Mouse (Mus musculus) heart, embryonic 16.5 days (tissue): Measurements from ENCODE around the gene Fgf22. TPM values are rescaled to one million over a fixed set of nuclear protein-coding genes. Genes with fewer than 3 reads are reported as not detected.

Experiments used
- ATAC-seq: fragments of 200-750 bp; cut with Nextera tagmentation; replicated peaks from 2 replicates; pipeline ENCODE4 v1.8.0; 2017; ENCODE audit warnings: moderate number of reproducible peaks; ENCODE audit not compliant: insufficient read depth, low FRiP score; ENCODE audit errors: extremely low read depth
- H3K27ac ChIP-seq: fragments of 300-500 bp; sonication (generic); 2 replicates; pipeline ENCODE4 v1.5.1; 2014; ENCODE audit warnings: mild to moderate bottlenecking, low read length, control low read depth, moderate library complexity
- H3K27me3 ChIP-seq: fragments of 300-500 bp; sonication (generic); 2 replicates; pipeline ENCODE4 v1.6.1; 2014; ENCODE audit warnings: low read length, mixed read lengths; ENCODE audit not compliant: control insufficient read depth, insufficient read depth
- H3K36me3 ChIP-seq: fragments of 300-500 bp; sonication (generic); 2 replicates; pipeline ENCODE4 v1.6.1; 2014; ENCODE audit not compliant: control insufficient read depth, insufficient read depth
- H3K4me1 ChIP-seq: fragments of 300-500 bp; sonication (generic); 2 replicates; pipeline ENCODE4 v1.6.1; 2014; ENCODE audit warnings: low read length, mixed read lengths; ENCODE audit not compliant: control insufficient read depth, insufficient read depth
- H3K4me2 ChIP-seq: fragments of 300-500 bp; sonication (generic); 2 replicates; pipeline ENCODE4 v1.6.1; 2014; ENCODE audit warnings: low read depth, mild to moderate bottlenecking, control low read depth, low read length
- H3K4me3 ChIP-seq: fragments of 300-500 bp; sonication (generic); 2 replicates; pipeline ENCODE4 v1.5.1; 2014; ENCODE audit warnings: mild to moderate bottlenecking, control low read depth, low read length
- H3K9ac ChIP-seq: fragments of 300-500 bp; sonication (generic); 2 replicates; pipeline ENCODE4 v1.6.1; 2014; ENCODE audit warnings: low read length, control low read depth
- H3K9me3 ChIP-seq: fragments of 300-500 bp; sonication (generic); replicated peaks from 2 replicates; pipeline ENCODE4 v1.6.1; 2016; ENCODE audit warnings: low read length; ENCODE audit not compliant: control insufficient read depth
- WGBS: fragments of 180-500 bp; shearing (Covaris S2); extraction: QIAGEN DNeasy Blood & Tissue Kit; methylation state at CpG from one replicate; pipeline ENCODE4 v1.1.7; 2014; 5-methylcytosine and 5-hydroxymethylcytosine counted together
- polyA plus RNA-seq: library from polyadenylated mRNA; unstranded; fragments of >200 nt; fragmentation: Nextera tagmentation; extraction: Ambion mirVana; gene quantifications from 2 replicates; pipeline ENCODE4 v1.2.1, GENCODE M21; 2015

Gene Fgf22
- polyA plus RNA-seq, 1 experiment from 2014 or later: 0.13 TPM

- 9% methylated on average over 40 of the region's 40 CpGs for WGBS
- Histone ChIP-seq H3K27me3 (no peaks in the 10 kb centered on the region), H3K36me3 (no peaks in the 10 kb centered on the region), H3K9ac (peak overlapping the region; percentile 99), H3K4me2 (peak overlapping the region; percentile 97), H3K4me3 (peak overlapping the region; percentile 93), H3K4me1 (peaks cover 44% of the 10 kb centered on the region), H3K27ac (peak overlapping the region; percentile 93), H3K9me3 (0 out of 2 replicates have a peak, but pooled peaks cover 2% of the 10 kb centered on the region)
- peak; percentile 66 for ATAC-seq
Observed at GRCm38 (mm10) chr10:79767372-79768244, 12.7 kb downstream of the Fgf22 start.

- H3K4me2 ChIP-seq: no peak overlapping the region
- H3K36me3 ChIP-seq: no peaks in the 10 kb centered on the region
- no peak overlapping the region for H3K4me3 ChIP-seq
- no peak overlapping the region for H3K27ac ChIP-seq
- ATAC-seq: no peak
- no peaks in the 10 kb centered on the region for H3K27me3 ChIP-seq
- H3K9me3 ChIP-seq: 0 out of 2 replicates have a peak, but pooled peaks cover 2% of the 10 kb centered on the region
- H3K9ac ChIP-seq: no peak overlapping the region
- H3K4me1 ChIP-seq: peaks cover 39% of the 10 kb centered on the region
- 1% methylated on average over 5 of the region's 5 CpGs for WGBS
Observed at GRCm38 (mm10) chr10:79768400-79768799, 13.5 kb downstream of the Fgf22 start.

GRCm38 (mm10) chr10:79769329-79769728, 14.5 kb downstream of the Fgf22 start:
- H3K27ac ChIP-seq: no peak overlapping the region
- ATAC-seq: no peak
- no peaks in the 10 kb centered on the region for H3K27me3 ChIP-seq
- 0 out of 2 replicates have a peak, but pooled peaks cover 2% of the 10 kb centered on the region for H3K9me3 ChIP-seq
- H3K36me3 ChIP-seq: no peaks in the 10 kb centered on the region
- H3K4me2 ChIP-seq: no peak overlapping the region
- H3K9ac ChIP-seq: no peak overlapping the region
- H3K4me1 ChIP-seq: peaks cover 29% of the 10 kb centered on the region
- WGBS: 54% methylated on average over 4 of the region's 4 CpGs
- H3K4me3 ChIP-seq: no peak overlapping the region

- H3K4me1 ChIP-seq: peaks cover 17% of the 10 kb centered on the region
- no peak for ATAC-seq
- WGBS: 90% methylated on average over 3 of the region's 3 CpGs
Observed at GRCm38 (mm10) chr10:79772320-79772719, 17.4 kb downstream of the Fgf22 start.

GRCm38 (mm10) chr10:79773208-79773607, 18.3 kb downstream of the Fgf22 start:
- H3K4me1 ChIP-seq: peaks cover 17% of the 10 kb centered on the region
- no peak overlapping the region for H3K4me3 ChIP-seq
- no peak overlapping the region for H3K9ac ChIP-seq
- peaks cover 7% of the 10 kb centered on the region; the same call in 1 of the 2 replicates for H3K9me3 ChIP-seq
- no peaks in the 10 kb centered on the region for H3K36me3 ChIP-seq
- WGBS: 85% methylated on average over 2 of the region's 2 CpGs
- H3K27me3 ChIP-seq: no peaks in the 10 kb centered on the region
- no peak overlapping the region for H3K27ac ChIP-seq
- H3K4me2 ChIP-seq: no peak overlapping the region
- ATAC-seq: no peak

More at GRCm38 (mm10) chr10:79772320-79772719, 17.4 kb downstream of the Fgf22 start:
- H3K4me3 ChIP-seq: no peak overlapping the region
- H3K27me3 ChIP-seq: no peaks in the 10 kb centered on the region
- H3K9ac ChIP-seq: no peak overlapping the region
- H3K9me3 ChIP-seq: peaks cover 7% of the 10 kb centered on the region; the same call in 1 of the 2 replicates
- no peaks in the 10 kb centered on the region for H3K36me3 ChIP-seq
- H3K4me2 ChIP-seq: no peak overlapping the region
- H3K27ac ChIP-seq: no peak overlapping the region

- Histone ChIP-seq H3K27me3 (peaks cover 4% of the 10 kb centered on the region; the same call in 1 of the 2 replicates), H3K4me2 (no peak overlapping the region), H3K9ac (no peak overlapping the region), H3K9me3 (peaks cover 7% of the 10 kb centered on the region; the same call in 1 of the 2 replicates), H3K27ac (no peak overlapping the region), H3K4me3 (no peak overlapping the region), H3K4me1 (peaks cover 19% of the 10 kb centered on the region), H3K36me3 (no peaks in the 10 kb centered on the region)
- no peak for ATAC-seq
- WGBS: 57% methylated on average over 5 of the region's 5 CpGs
Observed at GRCm38 (mm10) chr10:79774486-79775279, 19.8 kb downstream of the Fgf22 start.

GRCm38 (mm10) chr10:79777103-79777531, 22.2 kb downstream of the Fgf22 start, which contains the start of gene Fstl3:
TSS of gene Fstl3 (plus strand) at chr10:79777272.
- H3K4me3 ChIP-seq: peak within 1 kb of the TSS; percentile 56
- H3K9ac ChIP-seq: peak within 1 kb of the TSS; percentile 77
- ATAC-seq: no peak

GRCm38 (mm10) chr10:79778006-79778405, 23.1 kb downstream of the Fgf22 start:
- Histone ChIP-seq H3K27ac (peak overlapping the region; percentile 75), H3K27me3 (peaks cover 4% of the 10 kb centered on the region; the same call in 1 of the 2 replicates), H3K4me2 (peak overlapping the region; percentile 73), H3K9ac (peak overlapping the region; percentile 48), H3K36me3 (no peaks in the 10 kb centered on the region), H3K4me1 (peaks cover 26% of the 10 kb centered on the region), H3K4me3 (peak overlapping the region; percentile 56), H3K9me3 (peaks cover 5% of the 10 kb centered on the region; the same call in 1 of the 2 replicates)
- ATAC-seq: peak; percentile 47
- 7% methylated on average over 15 of the region's 15 CpGs for WGBS

More at GRCm38 (mm10) chr10:79777103-79777531, 22.2 kb downstream of the Fgf22 start, which contains the start of gene Fstl3:
- H3K27ac ChIP-seq: peak within 1 kb of the TSS; percentile 75
- peaks cover 4% of the 10 kb centered on the region; the same call in 1 of the 2 replicates for H3K27me3 ChIP-seq
- WGBS: 2% methylated on average over 38 of the region's 39 CpGs
- H3K36me3 ChIP-seq: no peaks in the 10 kb centered on the region
- H3K4me2 ChIP-seq: peak within 1 kb of the TSS; percentile 73
- H3K9me3 ChIP-seq: peaks cover 7% of the 10 kb centered on the region; the same call in 1 of the 2 replicates
- H3K4me1 ChIP-seq: peaks cover 26% of the 10 kb centered on the region
